Mouse (Mus musculus) left cerebral cortex, postnatal 4 days (tissue): ENCODE data around the gene Zranb1. TPM values are rescaled to one million over a fixed set of nuclear protein-coding genes. Genes with fewer than 3 reads are reported as not detected.

ENCODE experiments used
- DNase-seq: peaks from one replicate; pipeline ENCODE4 v3.0.0-alpha.2; 2022
- intact Hi-C: fragments of 180-260 bp; cut with DNase I; formaldehyde crosslinking; loops from one replicate; pipeline ENCODE4 v1.15.1; 2025
- total RNA-seq, 2 experiments: library from RNA; stranded (reverse); gene quantifications; 2 replicates each; pipeline ENCODE4 v1.2.3; 2021

Zranb1 gene
- total RNA-seq, 2 experiments from 2014 or later, result 55.0 to 58.3 TPM

- intact Hi-C loops, result no loop called here
- DNase-seq, result no peak
These were observed 5.7 kb upstream of the Zranb1 start for GRCm38 (mm10) chr7:132925227-132925626.

GRCm38 (mm10) chr7:132927201-132927600 lies 3.7 kb upstream of the Zranb1 start:
- intact Hi-C loops, result no loop called here
- no peak for DNase-seq

- intact Hi-C loops, result no loop called here
- no peak for DNase-seq
These were observed 887 bp upstream of the Zranb1 start for GRCm38 (mm10) chr7:132930055-132930454.

DNA sequence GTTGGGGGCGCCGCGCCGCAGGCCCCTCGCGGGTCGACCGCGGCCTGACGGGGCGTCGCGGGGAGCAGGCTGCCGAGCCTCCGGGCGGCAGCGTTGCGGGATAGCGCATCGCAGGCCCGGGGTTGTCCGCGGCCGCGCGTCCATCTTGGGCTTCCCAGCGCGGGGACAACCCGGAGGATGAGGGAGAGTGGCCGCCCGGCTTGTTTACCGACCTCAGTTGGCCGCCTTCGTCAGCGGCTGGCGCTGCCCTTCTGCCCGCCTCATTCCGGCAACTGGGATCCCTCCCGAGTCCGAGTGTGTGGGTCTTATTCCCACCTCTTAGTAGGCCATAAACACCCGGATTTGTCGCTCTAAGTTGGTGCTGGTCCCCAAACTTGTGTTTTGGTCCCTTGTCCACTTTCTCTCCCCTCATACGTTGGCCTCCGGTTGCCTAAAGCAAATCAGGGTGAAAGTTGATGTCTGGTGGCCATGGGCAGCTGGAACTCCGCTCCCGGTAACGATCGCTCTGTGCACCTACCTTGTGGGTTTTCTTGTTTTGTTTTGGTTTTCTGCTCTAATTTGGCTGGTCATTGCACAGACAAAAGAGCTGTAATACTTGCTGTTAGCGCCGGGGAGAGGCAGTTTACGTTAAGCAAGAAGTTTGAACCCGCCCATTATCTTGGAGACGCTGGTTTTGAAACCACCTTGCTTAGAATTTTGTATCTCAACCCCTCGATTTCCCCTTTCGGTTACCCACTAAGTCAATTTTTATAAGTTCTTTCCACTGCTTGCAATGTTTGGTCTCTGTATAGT lies 814 bp downstream of the Zranb1 start:
- peak; percentile 38 for DNase-seq
- intact Hi-C loops, result no loop called here

- no peak for DNase-seq
- intact Hi-C loops, result no loop called here
These were observed 2.4 kb downstream of the Zranb1 start for GRCm38 (mm10) chr7:132933331-132933730.

- intact Hi-C loops, result no loop called here
- DNase-seq, result no peak
These were observed 3.8 kb downstream of the Zranb1 start for GRCm38 (mm10) chr7:132934743-132935142.

GRCm38 (mm10) chr7:132939118-132939517 lies 8.2 kb downstream of the Zranb1 start:
- intact Hi-C loops, result no loop called here
- no peak for DNase-seq

GRCm38 (mm10) chr7:132940569-132940968 lies 9.6 kb downstream of the Zranb1 start:
- intact Hi-C loops, result no loop called here
- no peak for DNase-seq

DNA sequence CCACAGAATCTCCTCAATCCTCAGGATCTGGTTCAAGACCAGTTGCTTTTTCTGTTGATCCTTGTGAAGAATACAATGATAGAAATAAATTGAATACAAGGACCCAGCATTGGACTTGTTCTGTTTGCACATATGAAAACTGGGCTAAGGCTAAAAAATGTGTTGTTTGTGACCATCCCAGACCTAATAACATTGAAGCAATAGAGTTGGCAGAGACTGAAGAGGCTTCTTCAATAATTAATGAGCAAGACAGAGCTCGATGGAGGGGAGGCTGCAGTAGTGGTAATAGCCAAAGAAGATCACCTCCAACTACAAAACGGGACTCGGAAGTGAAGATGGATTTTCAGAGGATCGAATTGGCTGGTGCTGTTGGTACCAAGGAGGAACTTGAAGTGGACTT lies 19.0 kb downstream of the Zranb1 start:
- DNase-seq, result no peak
- intact Hi-C loops, result no loop called here

- DNase-seq, result no peak
- intact Hi-C loops, result no loop called here
These were observed 19.7 kb downstream of the Zranb1 start for GRCm38 (mm10) chr7:132950613-132951012.

DNA sequence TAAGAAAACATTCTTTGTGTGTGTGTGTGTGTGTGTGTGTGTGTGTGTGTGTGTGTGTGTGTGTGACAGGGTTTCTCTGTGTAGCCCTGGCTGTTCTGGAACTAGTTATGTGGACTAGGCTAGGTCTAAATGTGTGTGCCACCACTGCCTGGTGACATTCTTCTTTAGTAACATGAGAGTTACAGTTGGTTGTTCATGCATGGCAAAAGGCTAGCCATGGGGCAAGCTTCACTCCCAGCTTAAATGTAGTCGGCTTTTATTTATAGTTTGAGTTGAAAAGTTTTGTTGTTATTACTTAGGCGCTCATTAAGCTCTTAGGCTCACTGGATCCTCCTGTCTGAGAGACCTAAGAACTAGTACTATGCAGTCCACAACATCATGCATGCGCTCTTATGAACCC lies 33.5 kb downstream of the Zranb1 start:
- intact Hi-C loops, result no loop called here
- no peak for DNase-seq

DNA sequence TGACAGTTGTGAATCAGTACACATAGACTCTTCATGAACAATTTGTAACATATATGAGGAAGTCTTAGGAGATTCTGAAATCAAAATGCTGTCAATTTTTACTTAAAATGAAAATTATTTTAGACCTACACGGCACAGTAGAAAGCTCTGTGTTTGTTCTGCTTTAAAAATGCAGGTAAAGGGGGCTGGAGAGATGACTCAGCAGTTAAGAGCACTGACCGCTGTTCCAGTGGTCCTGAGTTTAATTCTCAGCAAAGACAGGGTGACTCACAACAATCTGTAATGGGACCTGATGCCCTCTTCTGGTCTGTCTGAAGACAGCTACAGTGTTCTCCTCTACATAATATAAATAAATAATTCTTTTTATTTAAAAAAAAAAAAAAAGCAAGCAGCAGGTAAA lies 34.8 kb downstream of the Zranb1 start:
- intact Hi-C loops, result no loop called here
- no peak for DNase-seq

- no peak for DNase-seq
- intact Hi-C loops, result no loop called here
These were observed 41.1 kb downstream of the Zranb1 start for GRCm38 (mm10) chr7:132972079-132972478.

DNA sequence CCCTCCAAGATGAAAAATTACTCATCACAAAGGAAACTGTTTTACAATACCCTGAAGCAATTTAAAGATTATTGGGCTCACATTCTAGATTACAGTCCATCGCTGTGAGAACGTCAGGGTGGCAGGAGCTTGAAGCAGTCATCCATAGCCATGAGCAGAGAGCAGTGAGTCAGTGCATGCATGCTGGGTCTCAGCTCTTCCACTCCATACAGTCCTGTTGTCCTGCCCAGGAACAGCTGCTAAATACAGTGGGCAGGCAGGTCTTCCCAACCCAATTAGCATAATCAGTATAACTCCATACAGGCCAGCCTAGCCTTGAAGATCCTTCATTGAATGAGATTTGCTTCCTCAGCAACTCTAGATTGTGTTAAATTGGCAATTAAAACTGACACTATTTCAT lies 45.1 kb downstream of the Zranb1 start:
- no peak for DNase-seq
- intact Hi-C loops, result no loop called here

- intact Hi-C loops, result no loop called here
- no peak for DNase-seq
These were observed 47.0 kb downstream of the Zranb1 start for GRCm38 (mm10) chr7:132977981-132978380.

DNA sequence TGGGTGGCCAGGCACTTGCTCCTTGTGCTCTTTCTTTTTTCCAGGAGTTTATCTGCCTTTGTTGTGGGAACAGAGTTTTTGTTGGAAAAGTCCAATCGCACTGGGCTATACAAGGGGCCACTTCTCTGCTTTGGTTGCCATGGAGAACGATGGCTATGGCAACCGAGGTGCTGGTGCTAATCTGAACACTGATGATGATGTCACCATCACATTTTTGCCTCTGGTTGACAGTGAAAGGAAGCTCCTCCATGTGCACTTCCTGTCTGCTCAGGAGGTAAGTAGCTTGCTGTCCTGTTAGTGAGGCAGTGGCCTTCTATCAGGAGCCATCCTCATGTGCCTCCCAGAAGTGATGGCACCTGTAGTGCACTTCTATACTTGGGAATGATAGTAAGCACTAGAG lies 51.7 kb downstream of the Zranb1 start:
- intact Hi-C loops, result loop anchor here (10.0 kb wide), 1 partner anchor 108 kb away; no protein-coding TSS in a partner anchor
- DNase-seq, result no peak

- DNase-seq, result no peak
- intact Hi-C loops, result loop anchor here (10.0 kb wide), 1 partner anchor 115 kb away; no protein-coding TSS in a partner anchor
These were observed 58.9 kb downstream of the Zranb1 start for GRCm38 (mm10) chr7:132989839-132990238.

DNA sequence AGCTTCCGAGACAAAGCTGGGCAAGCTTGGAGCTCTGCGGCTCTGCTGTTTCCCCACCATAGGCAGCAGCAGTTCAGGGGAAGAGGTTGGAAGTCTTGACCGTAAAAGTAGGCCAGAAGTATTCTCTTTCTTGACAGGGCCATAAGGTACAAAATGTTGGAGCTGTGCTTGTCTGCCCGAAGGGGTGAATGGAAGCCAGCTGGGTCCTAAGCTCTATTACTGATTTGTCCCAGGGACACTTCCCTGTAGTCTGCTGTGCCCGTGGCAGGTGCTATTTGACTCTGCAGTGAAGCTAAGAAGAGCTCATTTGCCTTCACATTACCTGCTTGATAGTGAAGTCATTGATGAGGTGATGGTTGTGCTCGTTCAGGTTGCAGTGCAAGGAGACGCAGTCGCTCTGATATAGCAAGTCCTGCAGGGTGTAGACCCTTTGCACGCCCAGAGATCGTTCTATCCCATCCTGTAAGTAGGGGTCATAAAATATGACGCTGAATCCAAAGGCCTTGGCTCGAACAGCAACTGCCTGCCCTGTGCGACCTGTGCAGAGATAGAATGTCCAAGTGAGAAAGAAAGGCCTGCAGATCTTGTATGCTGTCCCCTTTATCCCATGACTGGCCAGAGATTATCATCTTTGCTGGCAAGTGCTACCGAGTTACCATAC lies 60.4 kb downstream of the Zranb1 start:
- no peak for DNase-seq
- intact Hi-C loops, result no loop called here

DNA sequence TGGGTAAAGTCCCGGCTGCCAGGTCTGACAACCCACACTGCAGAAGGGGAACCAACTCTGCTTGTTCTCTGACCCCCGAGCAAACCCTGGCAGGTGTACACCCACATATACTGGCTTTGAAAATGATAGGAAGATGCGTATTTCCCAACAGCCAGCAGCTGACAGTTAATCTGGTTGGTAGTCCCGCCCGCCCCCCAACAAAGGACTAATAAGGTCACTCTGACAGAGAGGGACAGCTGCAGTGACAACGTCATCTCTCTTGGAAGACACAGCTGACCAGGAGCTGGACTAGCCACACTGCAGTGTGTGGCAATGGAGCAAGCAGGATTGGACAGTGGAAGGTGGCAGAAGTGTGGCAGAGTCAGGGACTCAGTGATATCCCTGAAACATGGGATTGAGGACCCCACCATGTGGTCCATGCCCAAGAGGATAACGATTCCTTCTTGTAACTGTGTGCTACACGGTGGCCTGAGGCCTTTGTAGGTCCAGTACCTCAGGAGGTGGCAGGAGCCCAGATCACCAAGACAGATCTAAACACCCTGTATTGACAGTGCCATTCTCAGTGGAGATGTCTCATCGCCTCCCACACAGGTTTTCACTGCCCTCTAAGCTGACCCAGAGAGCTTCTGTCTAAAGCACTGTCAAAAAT lies 62.1 kb downstream of the Zranb1 start:
- DNase-seq, result no peak
- intact Hi-C loops, result no loop called here

- no peak for DNase-seq
- intact Hi-C loops, result no loop called here
These were observed 63.2 kb downstream of the Zranb1 start for GRCm38 (mm10) chr7:132994120-132994519.

DNA sequence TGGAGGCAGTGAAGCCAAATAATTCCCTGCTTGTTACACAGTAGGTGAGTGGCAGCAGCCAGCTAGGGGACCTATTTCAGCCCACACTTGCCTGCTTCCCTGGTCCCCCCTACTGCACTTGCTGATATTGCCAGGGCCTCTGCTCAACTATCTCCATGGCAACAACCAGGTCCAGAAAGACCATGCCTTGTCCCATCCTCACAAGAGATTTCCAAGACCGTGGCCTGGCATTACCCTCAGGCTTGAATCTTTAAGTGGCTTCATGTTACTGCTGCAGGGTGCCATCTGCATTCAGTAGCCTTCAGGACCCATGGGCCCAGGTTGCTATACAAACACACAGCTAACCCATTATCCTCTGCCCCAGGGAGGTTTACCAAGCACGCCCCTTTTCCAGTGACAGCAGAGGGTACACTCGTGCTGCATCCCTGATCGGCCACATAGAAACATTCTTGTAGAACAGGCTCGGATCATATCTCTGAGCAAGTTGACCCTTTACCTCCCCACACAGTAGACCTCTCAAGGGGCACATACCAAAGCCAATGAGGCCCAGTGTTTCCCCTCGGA lies 63.8 kb downstream of the Zranb1 start:
- DNase-seq, result no peak
- intact Hi-C loops, result no loop called here
